Mouse (Mus musculus): ENCODE results near the gene Trip6. TPM values are rescaled to one million over a fixed set of nuclear protein-coding genes. Genes with fewer than 3 reads are reported as not detected.

Trip6 gene
- total and polyA plus RNA-seq, 3 experiments, result 0.58 to 2.1 TPM; not detected in 1

DNA sequence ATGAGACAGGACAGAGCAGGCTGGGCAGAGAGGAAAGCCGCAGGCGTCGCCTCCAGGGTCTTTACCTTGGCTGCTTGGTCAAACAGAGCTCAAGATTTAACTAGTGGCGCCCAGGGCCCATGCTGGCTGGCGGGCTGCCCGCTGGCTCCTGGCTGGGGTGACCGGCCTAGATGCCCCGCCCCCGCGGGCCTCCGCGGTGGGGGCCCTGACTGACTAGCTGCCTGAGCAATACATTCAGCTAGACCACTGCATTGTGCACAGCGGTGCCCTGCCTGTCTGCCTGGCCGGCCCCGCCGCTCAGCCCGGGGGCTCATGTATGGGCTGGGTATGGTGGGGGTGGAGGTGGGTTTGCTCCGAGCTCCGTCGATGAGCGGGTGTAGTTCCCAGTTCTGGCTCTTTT is 13.0 kb downstream of the Trip6 start:
- H3K4me3 ChIP-seq (ENCODE audit: control insufficient read depth in 1 of 2, insufficient read depth in 1 of 2, low read depth in 2 of 2, low read length in 2 of 2), result no peak overlapping the region
- H3K27ac ChIP-seq (ENCODE audit: control insufficient read depth, low read depth, low read length), result no peak overlapping the region
- peaks cover 21 to 52% of the 10 kb centered on the region in 2 experiments for H3K36me3 ChIP-seq (ENCODE audit: control insufficient read depth in 1 of 2, insufficient read depth in 2 of 2, low read length in 2 of 2)
- peaks cover 30% of the 10 kb centered on the region for H3K79me2 ChIP-seq (ENCODE audit: control insufficient read depth, insufficient read depth, low read length, poor library complexity)
- no peaks in the 10 kb centered on the region for H3K9me3 ChIP-seq (replicated peaks; ENCODE audit: insufficient read depth, low read length)
- H3K9ac ChIP-seq (ENCODE audit: control insufficient read depth, low read depth, low read length, poor library complexity, severe bottlenecking), result no peak overlapping the region
- H3K27me3 ChIP-seq (ENCODE audit: control insufficient read depth in 1 of 2, insufficient read depth in 2 of 2, low read length in 2 of 2), result no peaks in the 10 kb centered on the region
- TF ChIP-seq MYC (IDR thresholded peaks at IDR 0.05; ENCODE audit: low read depth, low read length), result no peak
- no peak for TF ChIP-seq RCOR1 (IDR thresholded peaks at IDR 0.05; ENCODE audit: low read depth, low read length)
- no peak for TF ChIP-seq CHD1 (IDR thresholded peaks at IDR 0.05; ENCODE audit: low read depth, low read length)
- TF ChIP-seq TBP (IDR thresholded peaks at IDR 0.05; ENCODE audit: low read depth, low read length), result no peak
- no peak for TF ChIP-seq BHLHE40 (IDR thresholded peaks at IDR 0.05; ENCODE audit: borderline replicate concordance, low read depth, low read length)
- no peak for TF ChIP-seq MEF2A (IDR thresholded peaks at IDR 0.05; ENCODE audit: extremely low read depth, insufficient replicate concordance, low read depth, low read length, poor library complexity, severe bottlenecking)
- no peak for TF ChIP-seq NRF1 (IDR thresholded peaks at IDR 0.05; ENCODE audit: insufficient read depth, low read depth, low read length, poor library complexity, severe bottlenecking)
- TF ChIP-seq TCF12 (IDR thresholded peaks at IDR 0.05; ENCODE audit: low read depth, low read length), result no peak
- no peak for TF ChIP-seq POLR2A (IDR thresholded peaks at IDR 0.05; ENCODE audit: control insufficient read depth in 1 of 2, insufficient read depth in 1 of 2, low read depth in 1 of 2, low read length in 2 of 2, poor library complexity in 1 of 2)
- no peak for TF ChIP-seq SMC3 (IDR thresholded peaks at IDR 0.05; ENCODE audit: low read depth, low read length)
- no peak for TF ChIP-seq E2F4 (IDR thresholded peaks at IDR 0.05; ENCODE audit: borderline replicate concordance, low read depth, low read length)
- no peak for TF ChIP-seq MAX (IDR thresholded peaks at IDR 0.05; ENCODE audit: low read length)
- no peak for TF ChIP-seq USF1 (IDR thresholded peaks at IDR 0.05; ENCODE audit: low read depth, low read length)
- TF ChIP-seq ELF1 (IDR thresholded peaks at IDR 0.05; ENCODE audit: low read depth, low read length), result no peak
- TF ChIP-seq MYB (IDR thresholded peaks at IDR 0.05; ENCODE audit: low read depth, low read length), result no peak
- TF ChIP-seq NELFE (IDR thresholded peaks at IDR 0.05; ENCODE audit: low read depth, low read length), result no peak
- no peak for TF ChIP-seq GATA1 (IDR thresholded peaks at IDR 0.05; ENCODE audit: low read depth, low read length)
- no peak for TF ChIP-seq ZKSCAN1 (IDR thresholded peaks at IDR 0.05; ENCODE audit: low read depth, low read length)
- no peak for DNase-seq (ENCODE audit: low read depth, low spot score)
- H3K4me1 ChIP-seq (ENCODE audit: control insufficient read depth in 1 of 2, insufficient read depth in 2 of 2, low read length in 2 of 2), result peaks cover 11 to 48% of the 10 kb centered on the region in 2 experiments

DNA sequence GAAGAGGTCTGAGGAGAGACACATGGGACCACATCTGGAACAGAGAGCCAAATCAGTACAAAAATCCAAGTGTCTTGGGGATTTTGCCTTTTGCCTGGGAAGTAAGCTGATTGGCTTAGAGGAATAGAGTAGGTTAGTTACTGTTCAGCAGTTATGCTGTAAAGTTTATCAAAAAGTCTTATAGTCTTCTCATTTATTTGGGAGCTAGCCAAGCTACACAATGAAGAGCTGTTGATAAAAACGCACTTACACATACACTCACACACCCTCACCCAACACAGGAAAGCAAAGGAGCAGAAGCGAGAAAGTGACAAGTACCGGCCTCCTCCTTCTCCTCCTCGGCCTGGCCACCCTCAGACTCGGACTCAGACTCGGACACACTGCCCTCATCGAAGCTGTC is 15.0 kb downstream of the Trip6 start:
- Histone ChIP-seq H3K9me3 (replicated peaks; ENCODE audit: insufficient read depth, low read length) (no peaks in the 10 kb centered on the region), H3K4me1 (ENCODE audit: control insufficient read depth in 1 of 2, insufficient read depth in 2 of 2, low read length in 2 of 2) (peaks cover 6 to 30% of the 10 kb centered on the region in 2 experiments)
- peak; percentile 23; the same call in 1 of the 2 replicates for TF ChIP-seq SIN3A (IDR thresholded peaks at IDR 0.05; ENCODE audit: low read length)
- TF ChIP-seq ZC3H11A (IDR thresholded peaks at IDR 0.05; ENCODE audit: low read depth, low read length), result no peak
- TF ChIP-seq MYC (IDR thresholded peaks at IDR 0.05; ENCODE audit: low read depth, low read length), result no peak
- peak; percentile 54; the same call in 1 of the 2 replicates for TF ChIP-seq ETS1 (IDR thresholded peaks at IDR 0.05; ENCODE audit: low read depth, low read length)
- no peak for TF ChIP-seq MEF2A (IDR thresholded peaks at IDR 0.05; ENCODE audit: extremely low read depth, insufficient replicate concordance, low read depth, low read length, poor library complexity, severe bottlenecking)
- TF ChIP-seq KAT2A (conservative IDR thresholded peaks at IDR 0.05; ENCODE audit: low read depth, low read length), result no peak
- peak; percentile 50 for TF ChIP-seq GATA1 (IDR thresholded peaks at IDR 0.05; ENCODE audit: low read depth, low read length)
- TF ChIP-seq RAD21 (IDR thresholded peaks at IDR 0.05; ENCODE audit: low read depth, low read length), result no peak
- no peak for TF ChIP-seq MAFK (IDR thresholded peaks at IDR 0.05; ENCODE audit: borderline replicate concordance, low read depth, low read length)
- peak; percentile 50 to 72; a peak in 3 of 4 replicates for TF ChIP-seq EP300 (IDR thresholded peaks at IDR 0.05; ENCODE audit: low read depth in 1 of 2, low read length in 2 of 2)
- TF ChIP-seq MAX (IDR thresholded peaks at IDR 0.05; ENCODE audit: low read length), result no peak
- no peak for TF ChIP-seq ZNF384 (IDR thresholded peaks at IDR 0.05; ENCODE audit: low read depth, low read length)
- TF ChIP-seq TCF12 (IDR thresholded peaks at IDR 0.05; ENCODE audit: low read depth, low read length), result peak; percentile 30; the same call in 1 of the 2 replicates
- 0 out of 2 replicates have a peak, but pooled peaks have one; percentile 6 for TF ChIP-seq RCOR1 (IDR thresholded peaks at IDR 0.05; ENCODE audit: low read depth, low read length)
- TF ChIP-seq NRF1 (IDR thresholded peaks at IDR 0.05; ENCODE audit: insufficient read depth, low read depth, low read length, poor library complexity, severe bottlenecking), result no peak

More for the DNA sequence above, 15.0 kb downstream of the Trip6 start:
- H3K27ac ChIP-seq (ENCODE audit: control insufficient read depth, low read depth, low read length), result peak overlapping the region; percentile 36
- peaks cover 12% of the 10 kb centered on the region for H3K79me2 ChIP-seq (ENCODE audit: control insufficient read depth, insufficient read depth, low read length, poor library complexity)
- no peaks in the 10 kb centered on the region for H3K27me3 ChIP-seq (ENCODE audit: control insufficient read depth in 1 of 2, insufficient read depth in 2 of 2, low read length in 2 of 2)
- no peak overlapping the region for H3K4me3 ChIP-seq (ENCODE audit: control insufficient read depth in 1 of 2, insufficient read depth in 1 of 2, low read depth in 2 of 2, low read length in 2 of 2)
- no peak overlapping the region for H3K9ac ChIP-seq (ENCODE audit: control insufficient read depth, low read depth, low read length, poor library complexity, severe bottlenecking)
- peaks cover 28 to 35% of the 10 kb centered on the region in 2 experiments for H3K36me3 ChIP-seq (ENCODE audit: control insufficient read depth in 1 of 2, insufficient read depth in 2 of 2, low read length in 2 of 2)
- DNase-seq (ENCODE audit: low read depth, low spot score), result peak; percentile 77

All from MEL (cell line).